Mouse (Mus musculus): ENCODE results near the gene Wnt3. TPM values are rescaled to one million over a fixed set of nuclear protein-coding genes. Genes with fewer than 3 reads are reported as not detected.
A peak's percentile ranks its signal among the peaks of the same experiment; 100 is the strongest.
"Not testable (repeated sequence)": the region's sequence is repeated elsewhere in the genome, so short reads cannot be mapped to it uniquely, and the experiment has no call there.

The Wnt3 gene
- under 1 TPM; 0.27 to 0.42 TPM for total RNA-seq (2021)
- long read RNA-seq, experiment 1, partial matches to known transcripts, result 0 of 1 reads
- long read RNA-seq, experiment 1, other reads (novel, unspliced or antisense), result 1 of 1 reads
- long read RNA-seq, experiment 2, partial matches to known transcripts, result 0 of 1 reads
- long read RNA-seq, experiment 2, other reads (novel, unspliced or antisense), result 1 of 1 reads

GRCm38 (mm10) chr11:103773387-103774227 lies at the start of gene Wnt3:
Gene Wnt3, plus strand, starts transcription at chr11:103774150.
- DNase-seq, result no peak

- no peak for DNase-seq
Observed at GRCm38 (mm10) chr11:103724331-103724771, 49.6 kb upstream of the Wnt3 start.

GRCm38 (mm10) chr11:103729282-103729985 lies 44.5 kb upstream of the Wnt3 start:
- DNase-seq, result no peak

GRCm38 (mm10) chr11:103731594-103731993 lies 42.4 kb upstream of the Wnt3 start:
- DNase-seq, result no peak

- no peak for DNase-seq
Observed at GRCm38 (mm10) chr11:103732306-103732705, 41.6 kb upstream of the Wnt3 start.

GRCm38 (mm10) chr11:103733069-103733468 lies 40.9 kb upstream of the Wnt3 start:
- DNase-seq, result no peak

GRCm38 (mm10) chr11:103733961-103734360 lies 40.0 kb upstream of the Wnt3 start:
- no peak for DNase-seq

GRCm38 (mm10) chr11:103734411-103735045 lies 39.4 kb upstream of the Wnt3 start:
- no peak for DNase-seq

- DNase-seq, result no peak
Observed at GRCm38 (mm10) chr11:103735046-103735781, 38.7 kb upstream of the Wnt3 start.

GRCm38 (mm10) chr11:103749306-103750089 lies 24.5 kb upstream of the Wnt3 start, which contains the start of gene Wnt9b:
Gene Wnt9b, minus strand, starts transcription at chr11:103749821.
- no peak for DNase-seq

- no peak for DNase-seq
Observed at GRCm38 (mm10) chr11:103750612-103751011, 23.3 kb upstream of the Wnt3 start.

- no peak for DNase-seq
Observed at GRCm38 (mm10) chr11:103758054-103758453, 15.9 kb upstream of the Wnt3 start.

- DNase-seq, result peak; percentile 83
Observed at GRCm38 (mm10) chr11:103758706-103759105, 15.2 kb upstream of the Wnt3 start.

- DNase-seq, result no peak
Observed at GRCm38 (mm10) chr11:103760101-103760500, 13.8 kb upstream of the Wnt3 start.

GRCm38 (mm10) chr11:103760891-103761290 lies 13.1 kb upstream of the Wnt3 start:
- not testable (repeated sequence) for DNase-seq

GRCm38 (mm10) chr11:103763410-103764163 lies 10.4 kb upstream of the Wnt3 start:
- no peak for DNase-seq

GRCm38 (mm10) chr11:103764601-103765000 lies 9.3 kb upstream of the Wnt3 start:
- no peak for DNase-seq

- no peak for DNase-seq
Observed at GRCm38 (mm10) chr11:103765556-103766011, 8.4 kb upstream of the Wnt3 start.

- DNase-seq, result no peak
Observed at GRCm38 (mm10) chr11:103771160-103771817, 2.7 kb upstream of the Wnt3 start.

Measured in gastrocnemius, postnatal 10 days (tissue).